Mouse (Mus musculus): ENCODE measurements at regions not wholly inside any gene's neighbourhood (a gene's known extent, or its start where the extent isn't known, plus 50 kb on each side); places are given as distances from the start of the nearest gene placed in this dataset.

GRCm38 (mm10) chr9:61618510-61619249, 246.5 kb downstream of the Tle3 start:
- TF ChIP-seq CTCF (conservative IDR thresholded peaks at IDR 0.05; ENCODE audit: low read length) (no peak), NANOG (IDR thresholded peaks at IDR 0.05; ENCODE audit: borderline replicate concordance, low read length) (no peak)

Data from E14TG2a.4 (cell line).